Mouse (Mus musculus): ENCODE data around the gene Anks1. TPM values are rescaled to one million over a fixed set of nuclear protein-coding genes. Genes with fewer than 3 reads are reported as not detected.

Gene Anks1
- polyA plus RNA-seq, 1 experiment from 2014 or later = 71.9 TPM

DNA sequence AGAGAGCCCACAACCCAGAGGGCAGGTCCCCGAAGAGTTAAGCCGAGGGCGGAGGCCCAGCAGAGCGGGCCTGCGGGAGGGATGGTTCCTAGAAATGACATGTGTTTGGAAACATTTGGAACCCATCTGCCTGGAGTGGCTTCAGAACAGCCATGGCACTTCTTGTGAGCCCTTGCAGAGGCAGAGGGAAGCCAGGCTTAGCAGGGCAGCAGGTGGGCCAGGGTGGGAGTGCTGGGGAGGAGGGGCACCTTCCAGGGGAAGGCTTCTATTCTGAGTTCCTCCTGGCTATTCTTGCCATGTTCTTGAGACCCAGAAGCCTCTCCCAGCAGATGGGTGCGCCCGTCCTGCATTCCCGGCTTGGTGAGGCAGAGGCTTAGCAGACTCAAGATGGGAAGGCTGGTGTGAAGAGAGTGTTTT is 99.5 kb downstream of the Anks1 start:
- no peak for ATAC-seq (replicated peaks)
- no peak overlapping the region for H3K4me3 ChIP-seq
- no peaks in the 10 kb centered on the region for H3K27me3 ChIP-seq (replicated peaks)
- H3K36me3 ChIP-seq (replicated peaks) = no peaks in the 10 kb centered on the region
- H3K27ac ChIP-seq = no peak overlapping the region
- H3K9ac ChIP-seq = no peak overlapping the region
- H3K9me3 ChIP-seq = no peaks in the 10 kb centered on the region
- no peak overlapping the region for H3K4me2 ChIP-seq
- H3K4me1 ChIP-seq = peaks cover 34% of the 10 kb centered on the region
- WGBS = 83% methylated on average over 8 of the region's 8 CpGs

DNA sequence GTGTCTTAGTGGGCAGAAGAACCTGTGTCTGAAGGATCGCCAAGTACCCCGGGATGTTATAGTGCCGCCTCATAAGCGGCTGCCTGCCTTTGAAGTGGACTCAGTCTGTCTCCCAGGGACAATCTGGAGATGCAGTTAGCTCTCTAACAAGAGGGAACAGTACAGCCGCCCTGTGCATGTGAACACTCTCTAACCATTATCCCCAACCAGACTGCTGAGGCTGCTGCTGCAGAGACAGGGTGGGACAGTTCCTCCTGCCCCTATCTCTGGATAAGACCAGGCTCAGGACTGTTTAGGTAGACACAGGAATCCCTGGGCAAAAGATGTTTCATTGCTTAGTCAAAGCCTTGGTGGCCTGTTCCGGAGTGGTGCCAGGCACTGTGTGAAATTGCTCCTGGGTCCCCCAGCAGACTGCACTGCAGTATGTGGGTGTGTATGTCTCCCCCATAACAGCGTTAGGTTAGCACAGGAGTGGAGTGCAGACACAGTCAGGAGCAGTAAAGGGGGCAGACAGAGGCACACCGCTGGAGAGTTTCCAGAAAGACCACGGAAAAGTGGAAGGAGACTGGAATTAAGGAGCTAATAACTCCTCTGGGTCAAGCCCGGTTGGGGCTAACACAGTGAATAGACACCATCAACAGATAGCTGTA is 100.1 kb downstream of the Anks1 start:
- no peak overlapping the region for H3K4me3 ChIP-seq
- H3K9ac ChIP-seq = no peak overlapping the region
- H3K27ac ChIP-seq = no peak overlapping the region
- no peaks in the 10 kb centered on the region for H3K9me3 ChIP-seq
- ATAC-seq (replicated peaks) = no peak
- H3K4me1 ChIP-seq = peaks cover 39% of the 10 kb centered on the region
- H3K4me2 ChIP-seq = no peak overlapping the region
- no peaks in the 10 kb centered on the region for H3K36me3 ChIP-seq (replicated peaks)
- H3K27me3 ChIP-seq (replicated peaks) = no peaks in the 10 kb centered on the region
- 87% methylated on average over 10 of the region's 10 CpGs for WGBS

DNA sequence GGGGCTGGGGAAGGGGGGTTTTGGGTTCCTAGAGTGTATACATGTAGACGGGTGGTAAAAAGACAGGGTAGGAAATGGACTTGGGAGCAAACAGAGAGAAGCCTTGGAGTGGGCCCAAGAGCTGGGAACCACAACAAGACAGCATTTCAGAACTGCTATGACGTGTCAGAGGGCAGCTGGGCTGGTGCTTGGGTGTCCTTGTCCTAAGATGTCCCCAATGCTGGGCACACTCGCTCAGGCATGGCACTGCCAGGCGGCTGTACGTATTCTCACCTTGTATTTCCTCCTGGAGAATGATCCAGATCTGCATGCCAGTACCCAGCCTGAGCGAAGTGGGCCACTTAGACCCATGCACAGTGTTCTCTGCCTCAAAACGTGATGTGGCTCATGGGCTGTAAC is 100.6 kb downstream of the Anks1 start:
- ATAC-seq (replicated peaks) = no peak
- 96% methylated on average over 7 of the region's 7 CpGs for WGBS

DNA sequence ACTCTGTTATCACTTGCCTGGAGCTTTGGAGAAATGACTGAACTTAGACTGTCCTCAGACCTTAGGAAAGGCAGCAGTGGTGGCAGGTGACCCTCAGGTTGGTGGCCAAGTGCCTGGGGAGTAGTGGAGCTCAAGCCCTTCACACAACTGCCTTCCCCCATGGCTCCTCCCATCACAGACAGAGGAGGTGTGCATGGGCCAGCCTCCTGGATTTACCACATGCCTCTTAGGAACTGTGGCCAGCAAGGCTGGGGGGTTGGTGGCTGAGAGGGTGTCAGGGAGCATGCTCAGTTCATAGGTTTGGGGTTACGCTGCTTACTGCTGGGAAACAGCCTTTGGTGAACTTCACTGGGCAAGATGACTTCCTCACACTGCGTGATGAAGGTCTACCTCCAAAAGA is 101.8 kb downstream of the Anks1 start:
- 89% methylated on average over 2 of the region's 2 CpGs for WGBS
- no peak for ATAC-seq (replicated peaks)

More for the DNA sequence above, 100.6 kb downstream of the Anks1 start:
- H3K9me3 ChIP-seq = no peaks in the 10 kb centered on the region
- no peak overlapping the region for H3K27ac ChIP-seq
- no peak overlapping the region for H3K4me3 ChIP-seq
- no peak overlapping the region for H3K4me2 ChIP-seq
- no peaks in the 10 kb centered on the region for H3K27me3 ChIP-seq (replicated peaks)
- H3K36me3 ChIP-seq (replicated peaks) = no peaks in the 10 kb centered on the region
- H3K9ac ChIP-seq = no peak overlapping the region
- peaks cover 43% of the 10 kb centered on the region for H3K4me1 ChIP-seq

DNA sequence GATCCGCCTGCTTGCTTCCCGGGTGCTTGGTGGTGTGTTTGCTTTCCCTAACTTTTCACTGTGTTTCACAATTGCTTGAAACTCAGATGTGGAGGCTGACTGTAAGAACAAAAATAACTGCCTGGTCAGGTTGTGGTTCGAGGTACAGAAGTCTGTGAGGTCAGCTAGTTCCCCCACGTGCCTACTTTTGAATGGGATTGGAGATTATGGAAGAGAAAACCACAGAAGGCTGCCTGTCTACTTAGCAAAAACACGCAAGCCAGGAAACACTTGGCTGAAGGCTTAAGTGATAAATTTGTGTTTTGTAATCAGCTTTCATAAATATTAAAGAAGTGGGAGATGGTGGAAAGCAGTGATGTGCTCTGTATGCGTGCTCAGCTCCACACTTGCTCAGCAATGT is 103.7 kb downstream of the Anks1 start:
- H3K4me2 ChIP-seq = peak overlapping the region; percentile 37
- peak overlapping the region; percentile 73 for H3K27ac ChIP-seq
- H3K4me1 ChIP-seq = peaks cover 38% of the 10 kb centered on the region
- H3K27me3 ChIP-seq (replicated peaks) = no peaks in the 10 kb centered on the region
- no peak overlapping the region; the same call in 1 of the 2 replicates for H3K9ac ChIP-seq
- H3K4me3 ChIP-seq = no peak overlapping the region; the same call in 1 of the 2 replicates
- no peaks in the 10 kb centered on the region for H3K9me3 ChIP-seq
- no peak for ATAC-seq (replicated peaks)
- H3K36me3 ChIP-seq (replicated peaks) = no peaks in the 10 kb centered on the region
- WGBS = 59% methylated on average over 6 of the region's 6 CpGs

More for the DNA sequence above, 101.8 kb downstream of the Anks1 start:
- Histone ChIP-seq H3K27ac (no peak overlapping the region), H3K4me1 (peaks cover 45% of the 10 kb centered on the region), H3K4me2 (no peak overlapping the region), H3K27me3 (replicated peaks) (no peaks in the 10 kb centered on the region), H3K9ac (no peak overlapping the region), H3K9me3 (no peaks in the 10 kb centered on the region), H3K36me3 (replicated peaks) (no peaks in the 10 kb centered on the region), H3K4me3 (no peak overlapping the region)

DNA sequence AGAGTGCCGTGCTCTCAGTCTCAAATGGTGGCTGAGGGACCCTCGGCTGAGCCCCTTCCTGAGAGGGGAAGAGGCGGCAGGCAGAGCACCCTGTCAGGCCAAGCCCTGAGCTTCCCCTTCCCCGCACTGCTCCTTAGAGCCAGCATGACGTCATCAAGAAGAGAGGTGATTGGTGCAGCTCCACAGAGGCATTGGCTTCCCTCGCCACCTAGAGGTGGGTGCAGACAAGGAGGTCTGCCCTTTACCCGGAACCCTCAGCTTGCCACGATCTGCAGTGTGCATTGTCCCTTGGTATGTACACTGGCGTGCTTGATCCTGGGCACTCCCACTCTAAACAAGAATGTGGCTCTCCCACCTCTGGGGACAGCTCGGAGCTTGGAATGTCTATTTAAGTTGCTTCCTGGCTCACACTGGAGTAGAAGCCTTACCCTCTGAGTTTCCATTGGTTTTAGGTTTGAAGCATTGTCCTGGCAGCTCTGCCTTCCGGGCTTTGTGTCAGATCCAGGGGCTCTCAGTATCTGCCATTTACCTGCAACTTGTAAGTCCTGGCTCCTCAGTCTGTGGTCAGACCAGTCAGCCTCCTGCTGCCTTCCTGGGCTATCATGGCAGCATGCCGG is 104.3 kb downstream of the Anks1 start:
- ATAC-seq (replicated peaks) = peak; percentile 88
- Histone ChIP-seq H3K4me3 (no peak overlapping the region; the same call in 1 of the 2 replicates), H3K4me2 (peak overlapping the region; percentile 37), H3K9ac (peak overlapping the region; percentile 18), H3K9me3 (no peaks in the 10 kb centered on the region), H3K27me3 (replicated peaks) (no peaks in the 10 kb centered on the region), H3K4me1 (peaks cover 39% of the 10 kb centered on the region), H3K36me3 (replicated peaks) (no peaks in the 10 kb centered on the region), H3K27ac (peak overlapping the region; percentile 73)
- WGBS = 17% methylated on average over 12 of the region's 12 CpGs

DNA sequence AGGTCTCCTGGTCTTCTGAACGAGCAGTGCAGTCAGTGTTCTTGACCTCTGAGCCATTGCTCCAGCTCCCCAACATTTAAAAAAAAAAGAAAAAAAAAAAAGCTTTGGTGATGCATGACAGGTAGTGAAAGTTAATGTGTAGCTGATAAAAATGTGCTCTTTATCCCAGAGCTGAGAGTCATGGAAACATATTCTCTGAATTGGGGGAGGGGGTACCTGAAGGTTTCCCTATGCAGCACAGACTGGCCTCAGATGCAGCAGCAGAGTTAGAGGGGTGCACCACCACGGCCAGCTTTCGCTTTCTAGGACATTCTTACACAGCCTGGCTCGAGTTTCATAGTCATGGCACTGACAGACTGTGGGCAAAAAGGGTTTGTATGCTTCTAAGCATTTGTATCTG is 105.3 kb downstream of the Anks1 start:
- Histone ChIP-seq H3K27me3 (replicated peaks) (no peaks in the 10 kb centered on the region), H3K9ac (no peak overlapping the region), H3K36me3 (replicated peaks) (no peaks in the 10 kb centered on the region), H3K4me1 (peaks cover 50% of the 10 kb centered on the region), H3K9me3 (no peaks in the 10 kb centered on the region), H3K27ac (peak overlapping the region; percentile 61), H3K4me3 (no peak overlapping the region), H3K4me2 (no peak overlapping the region)
- 67% methylated on average over 4 of the region's 4 CpGs for WGBS
- no peak for ATAC-seq (replicated peaks)

DNA sequence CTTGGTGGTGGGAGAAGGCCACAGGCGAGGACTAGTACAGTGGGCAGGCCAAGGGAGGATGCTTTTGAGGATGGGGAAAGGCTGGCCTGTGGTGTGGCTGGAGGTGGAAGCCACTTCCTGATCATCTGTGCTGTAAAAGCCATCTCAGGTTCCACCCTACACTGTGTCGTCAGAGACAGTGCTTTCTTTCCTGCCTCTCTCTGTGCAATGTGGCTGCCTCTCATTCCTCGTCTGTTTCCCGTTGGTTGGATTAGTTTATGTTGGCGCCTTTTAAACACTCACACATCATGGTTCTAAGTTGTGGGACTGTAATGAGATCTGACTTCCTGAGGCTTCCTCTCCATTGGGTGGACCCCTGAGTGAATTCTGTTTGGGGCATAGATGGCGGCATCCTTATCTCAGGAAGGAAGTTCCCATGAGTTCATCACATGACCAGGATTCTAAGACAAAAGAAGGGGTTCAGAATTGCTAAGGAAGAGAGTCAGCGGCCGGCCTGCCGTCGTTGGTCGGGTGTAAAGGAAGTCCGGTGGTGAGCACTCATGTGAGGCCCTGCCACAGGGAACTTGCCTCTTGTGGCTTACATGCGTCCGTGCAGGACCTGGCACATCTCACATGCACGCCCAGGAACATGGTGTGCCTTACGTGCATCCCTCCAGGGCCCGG is 106.1 kb downstream of the Anks1 start:
- peak overlapping the region; percentile 61 for H3K27ac ChIP-seq
- WGBS = 85% methylated on average over 17 of the region's 17 CpGs
- no peaks in the 10 kb centered on the region for H3K27me3 ChIP-seq (replicated peaks)
- no peak overlapping the region for H3K4me3 ChIP-seq
- no peak overlapping the region for H3K9ac ChIP-seq
- H3K36me3 ChIP-seq (replicated peaks) = no peaks in the 10 kb centered on the region
- ATAC-seq (replicated peaks) = no peak
- no peaks in the 10 kb centered on the region for H3K9me3 ChIP-seq
- H3K4me1 ChIP-seq = peaks cover 53% of the 10 kb centered on the region
- H3K4me2 ChIP-seq = no peak overlapping the region

DNA sequence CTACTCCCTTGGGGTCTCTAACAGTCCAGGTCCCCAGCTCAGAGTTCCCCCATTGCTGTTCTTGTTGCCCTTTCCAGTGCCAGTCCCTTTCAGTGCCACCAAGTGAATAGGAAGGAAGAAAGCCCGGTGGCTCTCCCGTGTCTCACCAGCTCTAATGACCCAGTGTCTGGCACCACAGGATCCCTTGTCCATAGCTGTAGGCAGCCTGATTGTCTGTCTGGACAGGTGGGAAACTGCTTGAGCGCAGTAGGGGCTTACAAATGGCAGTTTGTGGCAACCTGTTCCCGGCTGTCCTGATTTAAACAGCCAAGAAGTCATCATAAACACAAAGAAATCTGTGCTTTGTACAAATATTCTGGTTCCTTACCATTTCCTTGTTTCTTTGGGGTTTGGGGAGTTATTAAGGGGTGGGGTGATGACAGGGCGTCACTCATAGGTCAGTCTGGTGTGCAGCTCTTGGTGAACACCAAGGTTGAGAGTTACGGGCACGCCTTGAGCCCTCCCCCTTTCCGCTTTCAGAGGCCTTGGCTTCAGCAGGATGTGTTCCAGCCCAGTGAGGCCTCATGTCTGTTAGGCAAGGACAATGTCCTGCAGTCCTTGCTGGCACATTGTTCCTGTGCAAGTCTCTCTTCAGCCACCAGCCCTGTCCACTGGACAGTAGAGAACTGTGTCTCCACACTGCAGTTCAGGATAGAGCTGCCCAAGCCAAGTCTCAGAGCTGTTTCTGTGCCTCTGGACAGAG is 107.1 kb downstream of the Anks1 start:
- 79% methylated on average over 8 of the region's 8 CpGs for WGBS
- Histone ChIP-seq H3K27me3 (replicated peaks) (no peaks in the 10 kb centered on the region), H3K4me1 (peaks cover 53% of the 10 kb centered on the region), H3K9me3 (no peaks in the 10 kb centered on the region), H3K4me3 (no peak overlapping the region), H3K4me2 (no peak overlapping the region), H3K36me3 (replicated peaks) (no peaks in the 10 kb centered on the region), H3K9ac (no peak overlapping the region), H3K27ac (peak overlapping the region; percentile 19; the same call in 1 of the 2 replicates)
- ATAC-seq (replicated peaks) = no peak

DNA sequence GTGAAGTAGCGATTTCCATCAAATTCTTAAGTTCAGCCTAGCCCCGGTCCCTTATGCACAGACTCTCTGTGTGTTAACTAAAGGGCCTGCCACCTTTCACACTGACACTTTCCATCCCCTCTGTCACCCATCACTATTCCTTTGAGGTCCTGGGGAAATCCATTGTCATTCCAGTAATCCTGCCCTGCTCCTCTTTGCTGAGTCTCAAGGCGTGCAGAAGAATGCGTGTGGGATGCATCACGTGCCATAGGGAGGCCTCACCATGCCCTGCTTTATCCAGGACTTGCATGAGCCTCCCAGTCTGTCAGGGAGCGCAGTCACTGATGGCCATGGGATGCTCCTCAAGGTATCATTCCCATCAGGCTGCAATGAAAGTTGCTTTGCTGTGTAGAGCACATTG is 109.2 kb downstream of the Anks1 start:
- Histone ChIP-seq H3K9me3 (no peaks in the 10 kb centered on the region), H3K27ac (0 out of 2 replicates have a peak overlapping the region, but pooled peaks have one; percentile 20), H3K27me3 (replicated peaks) (no peaks in the 10 kb centered on the region), H3K4me2 (no peak overlapping the region), H3K36me3 (replicated peaks) (no peaks in the 10 kb centered on the region), H3K4me1 (peaks cover 46% of the 10 kb centered on the region), H3K9ac (no peak overlapping the region), H3K4me3 (no peak overlapping the region)
- WGBS = 28% methylated on average over 6 of the region's 6 CpGs
- no peak for ATAC-seq (replicated peaks)

DNA sequence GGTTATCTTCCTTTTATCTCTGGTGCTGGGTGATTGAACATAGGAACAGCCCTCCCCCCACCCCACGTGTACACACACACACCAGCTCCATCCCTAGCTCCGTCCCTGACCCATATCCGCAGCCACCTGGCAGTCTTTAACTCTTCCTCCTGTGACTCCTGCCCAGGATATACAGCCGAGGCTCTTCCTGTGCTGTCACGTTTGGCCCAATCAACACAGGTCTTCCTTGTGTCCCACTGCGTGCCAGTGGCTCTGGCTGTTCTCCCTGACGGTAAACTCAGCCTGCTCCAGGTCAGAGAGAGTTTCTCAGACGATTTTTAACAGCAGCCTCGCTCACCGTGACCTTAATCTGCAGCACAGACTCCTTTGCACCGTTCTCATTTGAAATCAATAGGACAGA is 109.7 kb downstream of the Anks1 start:
- peaks cover 41% of the 10 kb centered on the region for H3K4me1 ChIP-seq
- WGBS = 34% methylated on average over 11 of the region's 11 CpGs
- H3K9me3 ChIP-seq = no peaks in the 10 kb centered on the region
- H3K27ac ChIP-seq = peak overlapping the region; percentile 20; the same call in 1 of the 2 replicates
- H3K27me3 ChIP-seq (replicated peaks) = no peaks in the 10 kb centered on the region
- 0 out of 2 replicates have a peak, but pooled peaks have one; percentile 25 for ATAC-seq (replicated peaks)
- no peak overlapping the region for H3K4me3 ChIP-seq
- H3K36me3 ChIP-seq (replicated peaks) = no peaks in the 10 kb centered on the region
- H3K4me2 ChIP-seq = no peak overlapping the region
- no peak overlapping the region for H3K9ac ChIP-seq
